Mouse (Mus musculus): ENCODE results near the gene Dapp1. TPM values are rescaled to one million over a fixed set of nuclear protein-coding genes. Genes with fewer than 3 reads are reported as not detected.

The Dapp1 gene
- polyA plus RNA-seq, 1 experiment from 2014 or later: 15.4 TPM

GRCm38 (mm10) chr3:137950191-137950885, 31.0 kb downstream of the Dapp1 start:
- ATAC-seq (replicated peaks; ENCODE audit: insufficient number of reproducible peaks, low FRiP score, low TSS enrichment): no peak
- H3K9ac ChIP-seq (ENCODE audit: low read depth, low read length): no peak overlapping the region
- no peak overlapping the region for H3K4me3 ChIP-seq (ENCODE audit: low read depth, low read length)
- no peaks in the 10 kb centered on the region for H3K9me3 ChIP-seq (replicated peaks; ENCODE audit: control insufficient read depth, low read length)
- peaks cover 22% of the 10 kb centered on the region for H3K4me1 ChIP-seq (ENCODE audit: control insufficient read depth, insufficient read depth, low read length)
- no peak overlapping the region for H3K4me2 ChIP-seq
- H3K36me3 ChIP-seq (ENCODE audit: control insufficient read depth, insufficient read depth, low read length): no peaks in the 10 kb centered on the region
- H3K27ac ChIP-seq (ENCODE audit: low read depth, low read length): no peak overlapping the region
- H3K27me3 ChIP-seq (ENCODE audit: control insufficient read depth, insufficient read depth, low read length): no peaks in the 10 kb centered on the region
- 76% methylated on average over 10 of the region's 10 CpGs for WGBS (ENCODE audit: insufficient replicate concordance)

- H3K27me3 ChIP-seq (ENCODE audit: control insufficient read depth, insufficient read depth, low read length): no peaks in the 10 kb centered on the region
- no peak overlapping the region for H3K4me3 ChIP-seq (ENCODE audit: low read depth, low read length)
- no peak overlapping the region for H3K27ac ChIP-seq (ENCODE audit: low read depth, low read length)
- H3K36me3 ChIP-seq (ENCODE audit: control insufficient read depth, insufficient read depth, low read length): no peaks in the 10 kb centered on the region
- H3K9ac ChIP-seq (ENCODE audit: low read depth, low read length): no peak overlapping the region
- H3K4me1 ChIP-seq (ENCODE audit: control insufficient read depth, insufficient read depth, low read length): peaks cover 11% of the 10 kb centered on the region
- no peak for ATAC-seq (replicated peaks; ENCODE audit: insufficient number of reproducible peaks, low FRiP score, low TSS enrichment)
- 74% methylated on average over 4 of the region's 4 CpGs for WGBS (ENCODE audit: insufficient replicate concordance)
- no peak overlapping the region for H3K4me2 ChIP-seq
- H3K9me3 ChIP-seq (replicated peaks; ENCODE audit: control insufficient read depth, low read length): no peaks in the 10 kb centered on the region
Observed at GRCm38 (mm10) chr3:137947525-137947924, 33.8 kb downstream of the Dapp1 start.

- no peak overlapping the region for H3K9ac ChIP-seq (ENCODE audit: low read depth, low read length)
- no peaks in the 10 kb centered on the region for H3K9me3 ChIP-seq (replicated peaks; ENCODE audit: control insufficient read depth, low read length)
- H3K36me3 ChIP-seq (ENCODE audit: control insufficient read depth, insufficient read depth, low read length): no peaks in the 10 kb centered on the region
- H3K4me3 ChIP-seq (ENCODE audit: low read depth, low read length): no peak overlapping the region
- no peak overlapping the region for H3K4me2 ChIP-seq
- no peak overlapping the region for H3K27ac ChIP-seq (ENCODE audit: low read depth, low read length)
- peaks cover 4% of the 10 kb centered on the region for H3K4me1 ChIP-seq (ENCODE audit: control insufficient read depth, insufficient read depth, low read length)
- WGBS (ENCODE audit: insufficient replicate concordance): 78% methylated on average over 3 of the region's 3 CpGs
- no peak for ATAC-seq (replicated peaks; ENCODE audit: insufficient number of reproducible peaks, low FRiP score, low TSS enrichment)
- no peaks in the 10 kb centered on the region for H3K27me3 ChIP-seq (ENCODE audit: control insufficient read depth, insufficient read depth, low read length)
Observed at GRCm38 (mm10) chr3:137946827-137947226, 34.5 kb downstream of the Dapp1 start.

DNA sequence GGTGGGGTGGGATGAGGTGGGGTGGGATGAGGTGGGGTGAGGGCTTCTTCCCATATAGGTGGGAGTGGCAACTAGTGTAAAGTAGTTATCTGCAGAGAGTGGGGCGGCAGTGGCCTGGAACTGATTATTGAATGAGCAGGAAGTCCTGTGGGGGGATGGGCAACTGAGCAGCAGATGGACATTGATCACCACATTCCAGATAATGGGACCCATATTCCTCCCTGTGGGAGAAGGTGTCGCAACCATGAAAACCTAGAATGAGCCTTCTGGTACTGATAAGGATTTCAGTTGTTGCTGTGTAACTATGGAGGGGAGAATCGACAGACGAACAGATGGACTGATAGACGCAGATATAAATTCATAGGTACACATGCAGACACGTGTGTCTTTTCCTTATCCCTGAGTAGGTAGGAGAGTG, 37.6 kb downstream of the Dapp1 start:
- Histone ChIP-seq H3K9me3 (replicated peaks; ENCODE audit: control insufficient read depth, low read length) (no peaks in the 10 kb centered on the region), H3K4me2 (no peak overlapping the region), H3K9ac (ENCODE audit: low read depth, low read length) (no peak overlapping the region), H3K36me3 (ENCODE audit: control insufficient read depth, insufficient read depth, low read length) (no peaks in the 10 kb centered on the region), H3K4me1 (ENCODE audit: control insufficient read depth, insufficient read depth, low read length) (peaks cover 12% of the 10 kb centered on the region), H3K4me3 (ENCODE audit: low read depth, low read length) (no peak overlapping the region), H3K27me3 (ENCODE audit: control insufficient read depth, insufficient read depth, low read length) (no peaks in the 10 kb centered on the region), H3K27ac (ENCODE audit: low read depth, low read length) (no peak overlapping the region)
- ATAC-seq (replicated peaks; ENCODE audit: insufficient number of reproducible peaks, low FRiP score, low TSS enrichment): no peak
- WGBS (ENCODE audit: insufficient replicate concordance): 70% methylated on average over 6 of the region's 6 CpGs

DNA sequence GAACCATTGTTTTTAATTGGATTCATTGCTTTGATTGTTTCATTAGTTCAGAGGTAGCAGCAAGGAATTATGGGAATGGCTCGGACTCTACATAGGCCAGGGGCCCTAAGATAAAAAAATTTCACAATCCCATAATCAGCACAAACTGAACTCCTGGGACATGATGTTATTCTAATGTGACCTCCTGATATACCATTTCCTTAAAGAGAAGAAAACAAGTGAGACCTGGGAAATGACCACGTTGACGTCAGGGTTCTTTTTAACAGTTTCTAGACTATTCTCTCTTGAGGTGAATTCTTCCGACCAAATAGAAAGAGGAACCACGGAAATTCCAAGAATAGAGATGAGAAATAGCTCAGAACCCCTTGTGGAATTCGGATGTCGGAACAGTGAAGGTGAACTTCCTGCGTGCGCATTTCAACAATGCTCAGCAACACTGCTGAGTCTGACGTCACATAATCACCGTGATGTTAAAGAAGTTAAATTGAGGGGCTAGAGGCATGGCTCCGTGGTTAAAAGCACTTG, 39.2 kb downstream of the Dapp1 start:
- Histone ChIP-seq H3K9me3 (replicated peaks; ENCODE audit: control insufficient read depth, low read length) (no peaks in the 10 kb centered on the region), H3K36me3 (ENCODE audit: control insufficient read depth, insufficient read depth, low read length) (no peaks in the 10 kb centered on the region), H3K4me1 (ENCODE audit: control insufficient read depth, insufficient read depth, low read length) (peaks cover 12% of the 10 kb centered on the region), H3K4me2 (no peak overlapping the region), H3K27ac (ENCODE audit: low read depth, low read length) (no peak overlapping the region), H3K4me3 (ENCODE audit: low read depth, low read length) (no peak overlapping the region), H3K27me3 (ENCODE audit: control insufficient read depth, insufficient read depth, low read length) (no peaks in the 10 kb centered on the region), H3K9ac (ENCODE audit: low read depth, low read length) (no peak overlapping the region)
- no peak for ATAC-seq (replicated peaks; ENCODE audit: insufficient number of reproducible peaks, low FRiP score, low TSS enrichment)
- 78% methylated on average over 12 of the region's 12 CpGs for WGBS (ENCODE audit: insufficient replicate concordance)

DNA sequence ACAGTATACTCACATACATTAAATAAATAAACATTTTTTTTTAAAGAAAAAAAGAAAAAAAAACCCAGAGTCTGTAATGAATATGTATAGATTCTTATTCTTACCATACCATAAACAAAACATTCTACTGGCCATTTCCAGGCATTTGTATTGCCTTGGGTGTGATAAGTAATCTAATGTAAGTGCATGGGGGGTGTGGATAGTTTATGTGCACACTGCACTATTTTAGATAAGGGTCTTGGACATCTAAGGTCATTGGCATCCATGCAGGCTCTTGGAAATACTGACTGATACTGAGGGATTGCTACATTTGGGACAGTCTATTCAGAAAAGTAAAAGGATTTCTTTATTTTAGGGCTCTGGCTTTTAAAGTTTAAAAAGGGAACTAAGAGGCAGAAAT, 39.8 kb downstream of the Dapp1 start:
- H3K36me3 ChIP-seq (ENCODE audit: control insufficient read depth, insufficient read depth, low read length): no peaks in the 10 kb centered on the region
- no peak overlapping the region for H3K4me3 ChIP-seq (ENCODE audit: low read depth, low read length)
- H3K27ac ChIP-seq (ENCODE audit: low read depth, low read length): no peak overlapping the region; the same call in 1 of the 2 replicates
- H3K4me1 ChIP-seq (ENCODE audit: control insufficient read depth, insufficient read depth, low read length): peaks cover 12% of the 10 kb centered on the region
- H3K9ac ChIP-seq (ENCODE audit: low read depth, low read length): no peak overlapping the region
- H3K4me2 ChIP-seq: no peak overlapping the region
- no peaks in the 10 kb centered on the region for H3K9me3 ChIP-seq (replicated peaks; ENCODE audit: control insufficient read depth, low read length)
- no peaks in the 10 kb centered on the region for H3K27me3 ChIP-seq (ENCODE audit: control insufficient read depth, insufficient read depth, low read length)
- ATAC-seq (replicated peaks; ENCODE audit: insufficient number of reproducible peaks, low FRiP score, low TSS enrichment): no peak

- ATAC-seq (replicated peaks; ENCODE audit: insufficient number of reproducible peaks, low FRiP score, low TSS enrichment): peak; percentile 76
- Histone ChIP-seq H3K27me3 (ENCODE audit: control insufficient read depth, insufficient read depth, low read length) (no peaks in the 10 kb centered on the region), H3K4me1 (ENCODE audit: control insufficient read depth, insufficient read depth, low read length) (peaks cover 12% of the 10 kb centered on the region), H3K27ac (ENCODE audit: low read depth, low read length) (peak overlapping the region; percentile 82), H3K9me3 (replicated peaks; ENCODE audit: control insufficient read depth, low read length) (no peaks in the 10 kb centered on the region), H3K4me3 (ENCODE audit: low read depth, low read length) (no peak overlapping the region), H3K36me3 (ENCODE audit: control insufficient read depth, insufficient read depth, low read length) (no peaks in the 10 kb centered on the region), H3K9ac (ENCODE audit: low read depth, low read length) (0 out of 2 replicates have a peak overlapping the region, but pooled peaks have one; percentile 16), H3K4me2 (no peak overlapping the region)
- 26% methylated on average over 4 of the region's 4 CpGs for WGBS (ENCODE audit: insufficient replicate concordance)
Observed at GRCm38 (mm10) chr3:137940757-137941156, 40.6 kb downstream of the Dapp1 start.

DNA sequence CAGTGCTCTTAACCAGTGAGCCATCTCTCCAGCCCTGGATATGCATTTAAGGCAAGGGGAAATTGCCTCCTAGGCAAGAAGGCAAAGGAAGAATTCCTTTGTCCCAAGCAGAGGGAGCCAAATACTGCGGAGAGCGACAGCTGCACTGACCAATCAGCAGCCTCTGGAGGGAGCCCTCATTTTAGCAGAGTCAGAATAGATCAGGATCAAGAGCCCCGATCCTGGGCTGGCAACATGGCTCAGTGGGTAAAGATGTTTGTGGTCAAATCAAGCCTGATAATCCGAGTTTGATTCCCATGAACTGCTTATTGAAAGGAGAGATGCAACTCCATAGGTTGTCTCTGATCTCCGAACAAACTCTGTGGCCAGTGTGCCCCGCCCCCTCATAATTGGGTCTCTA, 42.7 kb downstream of the Dapp1 start:
- no peaks in the 10 kb centered on the region for H3K36me3 ChIP-seq (ENCODE audit: control insufficient read depth, insufficient read depth, low read length)
- H3K4me1 ChIP-seq (ENCODE audit: control insufficient read depth, insufficient read depth, low read length): peaks cover 12% of the 10 kb centered on the region
- 0 out of 2 replicates have a peak, but pooled peaks have one; percentile 51 for ATAC-seq (replicated peaks; ENCODE audit: insufficient number of reproducible peaks, low FRiP score, low TSS enrichment)
- 30% methylated on average over 6 of the region's 6 CpGs for WGBS (ENCODE audit: insufficient replicate concordance)
- H3K9ac ChIP-seq (ENCODE audit: low read depth, low read length): no peak overlapping the region
- peak overlapping the region; percentile 56 for H3K4me2 ChIP-seq
- H3K27me3 ChIP-seq (ENCODE audit: control insufficient read depth, insufficient read depth, low read length): no peaks in the 10 kb centered on the region
- no peak overlapping the region for H3K27ac ChIP-seq (ENCODE audit: low read depth, low read length)
- peak overlapping the region; percentile 14 for H3K4me3 ChIP-seq (ENCODE audit: low read depth, low read length)
- H3K9me3 ChIP-seq (replicated peaks; ENCODE audit: control insufficient read depth, low read length): no peaks in the 10 kb centered on the region

DNA sequence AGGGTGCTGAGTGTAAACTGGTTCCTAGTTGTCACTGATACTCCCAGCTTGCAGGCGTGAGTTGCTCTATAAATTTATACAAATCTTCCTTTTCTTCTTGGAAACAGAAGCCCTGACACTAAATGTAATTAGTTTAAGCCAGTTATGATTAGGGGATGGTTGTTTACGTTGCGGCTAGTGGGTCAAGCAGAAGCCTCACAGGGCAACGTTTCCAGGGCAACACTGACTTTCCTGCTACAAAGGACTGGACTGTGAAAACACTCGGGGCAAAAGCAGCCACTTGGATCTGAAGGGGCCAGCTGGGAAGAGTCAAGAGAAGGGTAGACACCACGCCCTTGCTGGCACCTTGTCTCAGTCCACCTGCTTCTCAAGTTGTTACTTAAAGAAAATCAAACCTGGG, 44.8 kb downstream of the Dapp1 start:
- no peak overlapping the region for H3K4me2 ChIP-seq
- 48% methylated on average over 6 of the region's 6 CpGs for WGBS (ENCODE audit: insufficient replicate concordance)
- H3K4me3 ChIP-seq (ENCODE audit: low read depth, low read length): no peak overlapping the region
- H3K9ac ChIP-seq (ENCODE audit: low read depth, low read length): no peak overlapping the region
- H3K9me3 ChIP-seq (replicated peaks; ENCODE audit: control insufficient read depth, low read length): no peaks in the 10 kb centered on the region
- H3K27ac ChIP-seq (ENCODE audit: low read depth, low read length): no peak overlapping the region
- peaks cover 12% of the 10 kb centered on the region for H3K4me1 ChIP-seq (ENCODE audit: control insufficient read depth, insufficient read depth, low read length)
- no peaks in the 10 kb centered on the region for H3K27me3 ChIP-seq (ENCODE audit: control insufficient read depth, insufficient read depth, low read length)
- H3K36me3 ChIP-seq (ENCODE audit: control insufficient read depth, insufficient read depth, low read length): no peaks in the 10 kb centered on the region; the same call in 1 of the 2 replicates
- ATAC-seq (replicated peaks; ENCODE audit: insufficient number of reproducible peaks, low FRiP score, low TSS enrichment): no peak

All from heart, embryonic 11.5 days (tissue).